Mouse (Mus musculus): ENCODE data around the gene 1700025G04Rik.

DNA sequence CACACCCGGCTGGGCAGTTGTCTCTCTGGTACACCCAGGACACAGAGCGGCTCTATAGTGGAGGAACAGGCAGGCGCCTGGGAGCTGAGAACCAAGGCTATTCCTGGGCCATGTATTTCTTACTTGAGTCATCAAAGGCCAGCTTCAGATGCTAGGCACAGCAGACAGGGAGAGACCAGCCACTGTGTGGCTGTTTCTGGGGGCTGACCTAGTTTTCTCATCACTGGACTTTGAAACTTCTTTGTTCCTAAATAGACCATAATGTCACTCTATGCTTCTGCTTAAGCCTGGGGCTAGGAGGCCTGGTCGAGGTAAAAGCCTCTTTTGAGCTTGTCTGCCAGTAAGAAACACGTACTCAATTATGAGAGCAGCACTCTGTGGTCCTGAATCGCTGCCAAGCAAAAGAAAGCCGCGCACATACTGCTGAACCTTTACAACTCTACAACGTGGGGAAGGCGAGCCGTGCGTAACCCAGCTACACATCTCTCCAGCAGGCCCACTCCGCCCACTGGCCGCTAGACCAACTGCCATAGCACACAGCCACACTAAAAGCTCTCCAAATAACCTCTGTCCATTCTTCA lies 199.8 kb downstream of the 1700025G04Rik start:
- no peak for TF ChIP-seq CTCF (IDR thresholded peaks at IDR 0.05; ENCODE audit: extremely low read depth, insufficient read depth, low read length)
- TF ChIP-seq POLR2A (IDR thresholded peaks at IDR 0.05; ENCODE audit: extremely low read depth, insufficient read depth, low read length) = no peak

Measured in cortical plate, adult 2 months (tissue).